Comparison of ENCODE assay signal across 8 mouse cellular contexts in genomic region chr14:47276637-47277393, GRCm38 (mm10). TPM values are rescaled to one million over a fixed set of nuclear protein-coding genes. Genes with fewer than 3 reads are reported as not detected.
DNase-seq lines count a peak whose midpoint lies in the region; ATAC-seq and TF ChIP-seq lines count a peak whose summit lies in the region.

Gene Wdhd1 (minus strand): TSS chr14:47276857.
Gene Socs4 (plus strand): TSS chr14:47276931.

- TF ChIP-seq CTCF in layer of hippocampus, adult 2 months (conservative IDR thresholded peaks at IDR 0.05), result peak; percentile 44
- no peak for TF ChIP-seq CTCF in lung, embryonic 14.5 days (IDR thresholded peaks at IDR 0.05; ENCODE audit: low read depth)
- no peak; the same call in 1 of the 2 replicates for TF ChIP-seq CTCF in olfactory bulb, adult 2 months (IDR thresholded peaks at IDR 0.05; ENCODE audit: insufficient read depth, low read depth, low read length)
- peak; percentile 62; the same call in 1 of the 2 replicates for TF ChIP-seq CTCF in thymus, adult 2 months (IDR thresholded peaks at IDR 0.05; ENCODE audit: borderline replicate concordance, control insufficient read depth, extremely low read depth, insufficient read depth, low read length, poor library complexity)

- in situ Hi-C loops in ES-E14 (cut with MboI; ENCODE audit: low sequenced_read_pairs in 2 of 2, unreplicated experiment in 2 of 2), result no loop called here

- peak; percentile 97 for ATAC-seq in forebrain, embryonic 16.5 days
- peak; percentile 97 for ATAC-seq in lung, embryonic 14.5 days (ENCODE audit: insufficient read depth)

- intact Hi-C loops in heart, postnatal 36 days (cut with DNase I), result loop anchor here (2.0 kb wide), 2 partner anchors 22 to 120 kb away; partner anchors contain the start of gene Mapk1ip1l

- under 1% methylated on average over 68 of the region's 77 CpGs for WGBS in forebrain, embryonic 16.5 days
- under 1% methylated on average over 77 of the region's 77 CpGs for WGBS in lung, embryonic 14.5 days
- under 1% methylated on average over 77 of the region's 77 CpGs for WGBS in olfactory bulb, adult 2 months
- under 1% methylated on average over 77 of the region's 77 CpGs for WGBS in thymus, adult 2 months

- peak; percentile 81 for TF ChIP-seq POLR2A in olfactory bulb, adult 2 months (IDR thresholded peaks at IDR 0.05; ENCODE audit: insufficient read depth, low read depth, low read length)
- TF ChIP-seq POLR2A in thymus, adult 2 months (IDR thresholded peaks at IDR 0.05; ENCODE audit: control insufficient read depth, extremely low read depth, insufficient read depth, low read length, poor library complexity), result peak; percentile 84

- peaks cover 2% of the 10 kb centered on the region for H3K36me3 ChIP-seq in ES-E14 (ENCODE audit: control insufficient read depth, insufficient read depth, low read length, poor library complexity, severe bottlenecking)
- no peaks in the 10 kb centered on the region for H3K36me3 ChIP-seq in forebrain, embryonic 16.5 days (ENCODE audit: control insufficient read depth, insufficient read depth)
- H3K36me3 ChIP-seq in lung, embryonic 14.5 days (ENCODE audit: insufficient read depth), result peaks cover 25% of the 10 kb centered on the region
- 0 out of 2 replicates have a peak, but pooled peaks cover 3% of the 10 kb centered on the region for H3K36me3 ChIP-seq in thymus, adult 2 months (ENCODE audit: control insufficient read depth, insufficient read depth, low read length)

- H3K4me2 ChIP-seq in forebrain, embryonic 16.5 days (ENCODE audit: low read length), result peak within 1 kb of the TSS; percentile 81
- H3K4me2 ChIP-seq in lung, embryonic 14.5 days, result peak within 1 kb of the TSS; percentile 81

- H3K9ac ChIP-seq in ES-E14 (ENCODE audit: insufficient read depth, low read depth, low read length, poor library complexity, severe bottlenecking), result peak within 1 kb of the TSS; percentile 97
- peak within 1 kb of the TSS; percentile 88 for H3K9ac ChIP-seq in forebrain, embryonic 16.5 days (replicated peaks; ENCODE audit: low read depth, low read length)
- peak within 1 kb of the TSS; percentile 84 for H3K9ac ChIP-seq in lung, embryonic 14.5 days

- no peaks in the 10 kb centered on the region for H3K27me3 ChIP-seq in forebrain, embryonic 16.5 days (replicated peaks; ENCODE audit: control insufficient read depth, insufficient read depth, low read length)
- no peaks in the 10 kb centered on the region for H3K27me3 ChIP-seq in lung, embryonic 14.5 days (ENCODE audit: insufficient read depth, low read length)
- H3K27me3 ChIP-seq in thymus, adult 2 months (ENCODE audit: control insufficient read depth, insufficient read depth, low read length), result no peaks in the 10 kb centered on the region

- no peaks in the 10 kb centered on the region; a peak in 2 of 4 replicates for H3K4me1 ChIP-seq in ES-E14 (ENCODE audit: control insufficient read depth in 2 of 2, insufficient read depth in 2 of 2, low read length in 2 of 2, poor library complexity in 1 of 2)
- peaks cover 10% of the 10 kb centered on the region for H3K4me1 ChIP-seq in forebrain, embryonic 16.5 days (replicated peaks; ENCODE audit: control insufficient read depth, insufficient read depth, low read length)
- 0 out of 2 replicates have a peak, but pooled peaks cover 2% of the 10 kb centered on the region for H3K4me1 ChIP-seq in lung, embryonic 14.5 days (ENCODE audit: insufficient read depth)
- no peaks in the 10 kb centered on the region; the same call in 1 of the 2 replicates for H3K4me1 ChIP-seq in olfactory bulb, adult 2 months (ENCODE audit: control insufficient read depth, insufficient read depth, low read length)
- H3K4me1 ChIP-seq in thymus, adult 2 months (replicated peaks; ENCODE audit: control insufficient read depth, insufficient read depth, low read length), result peaks cover 3% of the 10 kb centered on the region

- peak within 1 kb of the TSS; percentile 90 for H3K27ac ChIP-seq in ES-E14 (ENCODE audit: insufficient read depth, low read depth, low read length, poor library complexity, severe bottlenecking)
- peak within 1 kb of the TSS; percentile 80 for H3K27ac ChIP-seq in forebrain, embryonic 16.5 days (ENCODE audit: low read length)
- H3K27ac ChIP-seq in layer of hippocampus, adult 2 months, result peak within 1 kb of the TSS; percentile 94
- peak within 1 kb of the TSS; percentile 96 for H3K27ac ChIP-seq in lung, embryonic 14.5 days (ENCODE audit: low read depth)
- peak within 1 kb of the TSS; percentile 67; the same call in 1 of the 2 replicates for H3K27ac ChIP-seq in olfactory bulb, adult 2 months (ENCODE audit: insufficient read depth, low read depth, low read length)
- peak within 1 kb of the TSS; percentile 49 for H3K27ac ChIP-seq in thymus, adult 2 months (ENCODE audit: control insufficient read depth, insufficient read depth, low read length)

- H3K4me3 ChIP-seq in ES-E14 (ENCODE audit: insufficient read depth in 1 of 2, low read depth in 1 of 2, low read length in 2 of 2, poor library complexity in 1 of 2, severe bottlenecking in 1 of 2), result peak within 1 kb of the TSS; percentile 95 to 97
- H3K4me3 ChIP-seq in forebrain, embryonic 16.5 days (replicated peaks; ENCODE audit: low read length), result peak within 1 kb of the TSS; percentile 72
- H3K4me3 ChIP-seq in layer of hippocampus, adult 2 months, result peak within 1 kb of the TSS; percentile 97
- peak within 1 kb of the TSS; percentile 70 for H3K4me3 ChIP-seq in lung, embryonic 14.5 days (ENCODE audit: low read depth, low read length)
- peak within 1 kb of the TSS; percentile 67 for H3K4me3 ChIP-seq in olfactory bulb, adult 2 months (ENCODE audit: insufficient read depth, low read depth, low read length)
- peak within 1 kb of the TSS; percentile 95 for H3K4me3 ChIP-seq in thymus, adult 2 months (ENCODE audit: control insufficient read depth, insufficient read depth, low read length)

- DNase-seq in ES-E14 (ENCODE audit: low read depth, low spot score), result peak; percentile 83
- peak; percentile 96 for DNase-seq in cerebellum, adult 11-12 months
- DNase-seq in heart, postnatal 36 days, result peak; percentile 94 to 97
- DNase-seq in layer of hippocampus, adult 2 months (ENCODE audit: low spot score in 2 of 2), result peak; percentile 89 to 93
- peak; percentile 97 for DNase-seq in lung, embryonic 14.5 days
- peak; percentile 97 for DNase-seq in thymus, adult 2 months

- H3K9me3 ChIP-seq in ES-E14 (ENCODE audit: control insufficient read depth, insufficient read depth, low read depth, low read length), result no peaks in the 10 kb centered on the region
- H3K9me3 ChIP-seq in forebrain, embryonic 16.5 days (ENCODE audit: control insufficient read depth, low read length), result no peaks in the 10 kb centered on the region
- no peaks in the 10 kb centered on the region for H3K9me3 ChIP-seq in lung, embryonic 14.5 days (ENCODE audit: low read depth, low read length)

TF ChIP-seq in ES-E14, 5 proteins besides CTCF, POLR2A, EP300 and RAD21:
- TF ChIP-seq CHD2 (IDR thresholded peaks at IDR 0.05; ENCODE audit: low read depth, low read length), result no peak
- peak; percentile 67 for TF ChIP-seq HCFC1 (IDR thresholded peaks at IDR 0.05; ENCODE audit: borderline replicate concordance, insufficient read depth, low read length)

RNA-seq across cellular contexts. Expression of gene Wdhd1, which starts in this region (rescaled TPM):
- total RNA-seq in ES-E14 (2012; rRNA removed), result 22.0 and 31.0 TPM in 2 replicates
- 16.1 and 17.2 TPM in 2 replicates for polyA plus RNA-seq in forebrain, embryonic 16.5 days (2015; fragmentation: Nextera tagmentation; extraction: Ambion mirVana)
- 1 to 10 TPM in 1 of 2 experiments, under 1 TPM in 1; 1.00 to 1.0 TPM for total RNA-seq in heart, postnatal 36 days (2021)
- total RNA-seq in layer of hippocampus, adult 2 months (2021), result 1 to 10 TPM; 6.6 to 8.8 TPM
- polyA plus RNA-seq in lung, embryonic 14.5 days (2014; fragmentation: Nextera tagmentation; extraction: Ambion mirVana), result 44.2 and 46.8 TPM in 2 replicates
- not detected in 2 replicates for polyA plus RNA-seq in olfactory bulb, adult 2 months (2012; ENCODE audit: insufficient read depth, insufficient read length, low replicate concordance, missing spikeins)
- polyA plus RNA-seq in thymus, adult 2 months (2012; rRNA removed), result 7.7 and 9.9 TPM in 2 replicates

RNA-seq across cellular contexts. Expression of gene Socs4, which starts in this region (rescaled TPM):
- 6.7 and 10.4 TPM in 2 replicates for total RNA-seq in ES-E14 (2012; rRNA removed)
- polyA plus RNA-seq in forebrain, embryonic 16.5 days (2015; fragmentation: Nextera tagmentation; extraction: Ambion mirVana), result 2.6 and 2.9 TPM in 2 replicates
- total RNA-seq in heart, postnatal 36 days (2021), result 10 to 100 TPM; 13.9 to 14.3 TPM
- 10 to 100 TPM; 11.1 to 11.8 TPM for total RNA-seq in layer of hippocampus, adult 2 months (2021)
- 4.1 and 4.3 TPM in 2 replicates for polyA plus RNA-seq in lung, embryonic 14.5 days (2014; fragmentation: Nextera tagmentation; extraction: Ambion mirVana)
- polyA plus RNA-seq in olfactory bulb, adult 2 months (2012; ENCODE audit: insufficient read depth, insufficient read length, low replicate concordance, missing spikeins), result not detected in 2 replicates
- polyA plus RNA-seq in thymus, adult 2 months (2012; rRNA removed), result 6.7 and 7.4 TPM in 2 replicates

Comparison
In these comparisons a context has a peak if more than half of its experiments do, and no peak if none do; other contexts are left out.
1. Peak in every context shown above with its lines: DNase-seq, ATAC-seq, H3K4me3 ChIP-seq and H3K27ac ChIP-seq.
2. CTCF ChIP-seq: peak in layer of hippocampus, adult 2 months (single experiment) and thymus, adult 2 months (single experiment); none in lung, embryonic 14.5 days (single experiment) and olfactory bulb, adult 2 months (single experiment).